8 mouse cellular contexts compared by ENCODE assay signal in genomic region chr3:95963681-95964080, GRCm38 (mm10). TPM values are rescaled to one million over a fixed set of nuclear protein-coding genes. Genes with fewer than 3 reads are reported as not detected.
DNase-seq lines count a peak whose midpoint lies in the region; ATAC-seq and TF ChIP-seq lines count a peak whose summit lies in the region.

No protein-coding gene starts in this region.

- TF ChIP-seq CTCF in forebrain, postnatal 0 days (IDR thresholded peaks at IDR 0.05; ENCODE audit: low read depth): peak; percentile 57

- H3K36me3 ChIP-seq in forebrain, postnatal 0 days (ENCODE audit: insufficient read depth): no peaks in the 10 kb centered on the region
- no peaks in the 10 kb centered on the region for H3K36me3 ChIP-seq in forebrain, embryonic 11.5 days (ENCODE audit: control insufficient read depth, insufficient read depth, low read length)
- H3K36me3 ChIP-seq in splenic B cell, adult 2 months (ENCODE audit: control insufficient read depth, insufficient read depth, low read length, poor library complexity, severe bottlenecking): no peaks in the 10 kb centered on the region
- H3K36me3 ChIP-seq in neural tube, embryonic 15.5 days: no peaks in the 10 kb centered on the region

- DNase-seq in forebrain, postnatal 0 days: no peak
- DNase-seq in forebrain, embryonic 11.5 days (ENCODE audit: low spot score): no peak
- DNase-seq in retina, embryonic 14.5 days (ENCODE audit: low spot score): peak; percentile 45
- DNase-seq in retina, postnatal 1 day: no peak
- DNase-seq in brain, adult 2 months (ENCODE audit: low read depth, low spot score): peak; percentile 67
- peak; percentile 76 for DNase-seq in splenic B cell, adult 2 months (ENCODE audit: low read depth, low spot score)

- no peak overlapping the region for H3K4me2 ChIP-seq in forebrain, postnatal 0 days (ENCODE audit: low read depth)
- no peak overlapping the region for H3K4me2 ChIP-seq in forebrain, embryonic 11.5 days (ENCODE audit: low read depth, low read length, severe bottlenecking)
- H3K4me2 ChIP-seq in neural tube, embryonic 15.5 days: no peak overlapping the region

- H3K9me3 ChIP-seq in forebrain, postnatal 0 days (ENCODE audit: low read length): no peaks in the 10 kb centered on the region
- H3K9me3 ChIP-seq in forebrain, embryonic 11.5 days (ENCODE audit: control insufficient read depth, low read length): no peaks in the 10 kb centered on the region
- H3K9me3 ChIP-seq in neural tube, embryonic 15.5 days (replicated peaks): no peaks in the 10 kb centered on the region

- WGBS in forebrain, postnatal 0 days: 46% methylated on average over 4 of the region's 4 CpGs
- 44% methylated on average over 4 of the region's 4 CpGs for WGBS in forebrain, embryonic 11.5 days
- WGBS in neural tube, embryonic 15.5 days: 47% methylated on average over 4 of the region's 4 CpGs

- no peak overlapping the region for H3K9ac ChIP-seq in forebrain, postnatal 0 days
- H3K9ac ChIP-seq in forebrain, embryonic 11.5 days (ENCODE audit: low read length): no peak overlapping the region
- no peak overlapping the region for H3K9ac ChIP-seq in neural tube, embryonic 15.5 days (replicated peaks)

- no peak overlapping the region for H3K4me3 ChIP-seq in forebrain, postnatal 0 days (ENCODE audit: low read depth, low read length)
- no peak overlapping the region for H3K4me3 ChIP-seq in forebrain, embryonic 11.5 days (ENCODE audit: low read depth, low read length)
- no peak overlapping the region for H3K4me3 ChIP-seq in neural tube, embryonic 15.5 days (replicated peaks)

- no peaks in the 10 kb centered on the region for H3K27me3 ChIP-seq in forebrain, postnatal 0 days (ENCODE audit: insufficient read depth, low read length)
- H3K27me3 ChIP-seq in forebrain, embryonic 11.5 days (ENCODE audit: control insufficient read depth, insufficient read depth, low read length): no peaks in the 10 kb centered on the region
- H3K27me3 ChIP-seq in splenic B cell, adult 2 months (ENCODE audit: control insufficient read depth, insufficient read depth, low read length, poor library complexity, severe bottlenecking): no peaks in the 10 kb centered on the region
- no peaks in the 10 kb centered on the region for H3K27me3 ChIP-seq in neural tube, embryonic 15.5 days (replicated peaks)

- H3K4me1 ChIP-seq in forebrain, postnatal 0 days (ENCODE audit: insufficient read depth): no peaks in the 10 kb centered on the region
- H3K4me1 ChIP-seq in forebrain, embryonic 11.5 days (replicated peaks; ENCODE audit: control insufficient read depth, insufficient read depth, low read length): no peaks in the 10 kb centered on the region
- H3K4me1 ChIP-seq in neural tube, embryonic 15.5 days: peaks cover 6% of the 10 kb centered on the region

- no peak for ATAC-seq in forebrain, postnatal 0 days
- no peak for ATAC-seq in forebrain, embryonic 11.5 days (replicated peaks; ENCODE audit: low FRiP score)
- no peak for ATAC-seq in neural tube, embryonic 15.5 days (ENCODE audit: low FRiP score)
- ATAC-seq in granulocyte monocyte progenitor cell, adult 5-6 weeks (replicated peaks; ENCODE audit: poor library complexity, severe bottlenecking): no peak

- H3K27ac ChIP-seq in forebrain, postnatal 0 days (ENCODE audit: low read depth, low read length): no peak overlapping the region
- H3K27ac ChIP-seq in forebrain, embryonic 11.5 days (ENCODE audit: low read depth, low read length): no peak overlapping the region
- no peak overlapping the region for H3K27ac ChIP-seq in neural tube, embryonic 15.5 days (replicated peaks)

RNA-seq across cellular contexts. Expression of gene Plekho1, which starts 32.1 kb away (rescaled TPM):
- total RNA-seq in forebrain, postnatal 0 days (2014; rRNA removed): 93.5 and 135 TPM in 2 replicates
- polyA plus RNA-seq in forebrain, postnatal 0 days (2015; fragmentation: Nextera tagmentation; extraction: Ambion mirVana): 51.8 and 60.1 TPM in 2 replicates
- 82.5 and 85.6 TPM in 2 replicates for polyA plus RNA-seq in forebrain, embryonic 11.5 days (2014; fragmentation: Nextera tagmentation; extraction: Ambion mirVana)
- polyA plus RNA-seq in neural tube, embryonic 15.5 days (2015; fragmentation: Nextera tagmentation; extraction: Ambion mirVana): 46.7 and 48.6 TPM in 2 replicates
- 45.7 and 59.7 TPM in 2 replicates for total RNA-seq in granulocyte monocyte progenitor cell, adult 5-6 weeks (2014; fragmentation: Nextera tagmentation)
- 30.2 and 31.3 TPM in 2 replicates for total RNA-seq in granulocyte monocyte progenitor cell, adult 5-6 weeks (2017)

RNA-seq across cellular contexts. Expression of gene Anp32e, which starts 34.6 kb away (rescaled TPM):
- total RNA-seq in forebrain, postnatal 0 days (2014; rRNA removed): 27.5 and 34.4 TPM in 2 replicates
- 84.1 and 109 TPM in 2 replicates for polyA plus RNA-seq in forebrain, postnatal 0 days (2015; fragmentation: Nextera tagmentation; extraction: Ambion mirVana)
- polyA plus RNA-seq in forebrain, embryonic 11.5 days (2014; fragmentation: Nextera tagmentation; extraction: Ambion mirVana): 157 and 167 TPM in 2 replicates
- polyA plus RNA-seq in neural tube, embryonic 15.5 days (2015; fragmentation: Nextera tagmentation; extraction: Ambion mirVana): 99.6 and 157 TPM in 2 replicates
- 159 and 191 TPM in 2 replicates for total RNA-seq in granulocyte monocyte progenitor cell, adult 5-6 weeks (2014; fragmentation: Nextera tagmentation)
- total RNA-seq in granulocyte monocyte progenitor cell, adult 5-6 weeks (2017): 445 and 523 TPM in 2 replicates

RNA-seq across cellular contexts. Expression of gene Car14, which starts 59.2 kb away (rescaled TPM):
- total RNA-seq in forebrain, postnatal 0 days (2014; rRNA removed): 5.0 and 9.4 TPM in 2 replicates
- polyA plus RNA-seq in forebrain, postnatal 0 days (2015; fragmentation: Nextera tagmentation; extraction: Ambion mirVana): 11.2 and 12.8 TPM in 2 replicates
- 49.4 and 53.6 TPM in 2 replicates for polyA plus RNA-seq in forebrain, embryonic 11.5 days (2014; fragmentation: Nextera tagmentation; extraction: Ambion mirVana)
- polyA plus RNA-seq in neural tube, embryonic 15.5 days (2015; fragmentation: Nextera tagmentation; extraction: Ambion mirVana): 1.3 and 1.8 TPM in 2 replicates
- total RNA-seq in granulocyte monocyte progenitor cell, adult 5-6 weeks (2014; fragmentation: Nextera tagmentation): not detected in 2 replicates
- total RNA-seq in granulocyte monocyte progenitor cell, adult 5-6 weeks (2017): not detected in 2 replicates

Comparison
In these comparisons a context has a peak if more than half of its experiments do, and no peak if none do; other contexts are left out.
1. DNase-seq: peak in retina, embryonic 14.5 days (single experiment), brain, adult 2 months (single experiment) and splenic B cell, adult 2 months (single experiment); none in forebrain, postnatal 0 days (single experiment), forebrain, embryonic 11.5 days (single experiment) and retina, postnatal 1 day (single experiment).